Mouse (Mus musculus) limb, embryonic 15.5 days (tissue): ENCODE data around the gene Prl7c1. TPM values are rescaled to one million over a fixed set of nuclear protein-coding genes. Genes with fewer than 3 reads are reported as not detected.
"Not testable (repeated sequence)": the region's sequence is repeated elsewhere in the genome, so short reads cannot be mapped to it uniquely, and the experiment has no call there.

Experiments
- ATAC-seq: fragments of 200-750 bp; cut with Nextera tagmentation; 2 replicates; pipeline ENCODE4 v1.8.0; 2017; ENCODE audit warnings: low read depth, moderate TSS enrichment; ENCODE audit not compliant: insufficient number of reproducible peaks, low FRiP score, low TSS enrichment
- H3K27ac ChIP-seq: fragments of 300-500 bp; sonication (generic); 2 replicates; pipeline ENCODE4 v1.5.1; 2015; ENCODE audit warnings: moderate library complexity, mild to moderate bottlenecking, inconsistent platforms
- H3K27me3 ChIP-seq: fragments of 300-500 bp; sonication (generic); 2 replicates; pipeline ENCODE4 v1.6.1; 2015; ENCODE audit warnings: inconsistent platforms
- H3K36me3 ChIP-seq: fragments of 300-500 bp; sonication (generic); 2 replicates; pipeline ENCODE4 v1.6.1; 2015; ENCODE audit warnings: inconsistent platforms
- H3K4me1 ChIP-seq: fragments of 300-500 bp; sonication (generic); 2 replicates; pipeline ENCODE4 v1.6.1; 2015; ENCODE audit warnings: inconsistent platforms
- H3K4me2 ChIP-seq: fragments of 300-500 bp; sonication (generic); 2 replicates; pipeline ENCODE4 v1.6.1; 2015; ENCODE audit warnings: mild to moderate bottlenecking, inconsistent platforms
- H3K4me3 ChIP-seq: fragments of 300-500 bp; sonication (generic); 2 replicates; pipeline ENCODE4 v1.5.1; 2015; ENCODE audit warnings: mild to moderate bottlenecking, inconsistent platforms
- H3K9ac ChIP-seq: fragments of 300-500 bp; sonication (generic); 2 replicates; pipeline ENCODE4 v1.6.1; 2015; ENCODE audit warnings: inconsistent platforms
- H3K9me3 ChIP-seq: fragments of 300-500 bp; sonication (generic); 2 replicates; pipeline ENCODE4 v1.6.1; 2016; ENCODE audit warnings: inconsistent platforms
- WGBS: fragments of 180-500 bp; shearing (Covaris S2); methylation state at CpG from one replicate; pipeline ENCODE4 v1.1.7; 2015; 5-methylcytosine and 5-hydroxymethylcytosine counted together
- polyA plus RNA-seq: library from polyadenylated mRNA; unstranded; fragments of >200 nt; fragmentation: Nextera tagmentation; extraction: Ambion mirVana; gene quantifications from 2 replicates; pipeline ENCODE4 v1.2.1, GENCODE M21; 2015

Gene Prl7c1
- not detected in 2 replicates for polyA plus RNA-seq

GRCm38 (mm10) chr13:27780704-27781103, at the start of gene Prl7c1:
Gene Prl7c1 (minus strand): TSS chr13:27780804.
- not testable (repeated sequence) for H3K4me3 ChIP-seq, H3K4me2 ChIP-seq, H3K27ac ChIP-seq, ATAC-seq, H3K36me3 ChIP-seq, H3K27me3 ChIP-seq, H3K4me1 ChIP-seq, H3K9ac ChIP-seq, H3K9me3 ChIP-seq
- 80% methylated on average over 3 of the region's 3 CpGs for WGBS

- Histone ChIP-seq H3K9me3 (no peaks in the 10 kb centered on the region), H3K4me3 (no peak overlapping the region), H3K27me3 (no peaks in the 10 kb centered on the region), H3K9ac (no peak overlapping the region), H3K4me2 (no peak overlapping the region), H3K4me1 (no peaks in the 10 kb centered on the region), H3K36me3 (no peaks in the 10 kb centered on the region), H3K27ac (no peak overlapping the region)
- ATAC-seq: no peak
- 64% methylated on average over 1 of the region's 1 CpGs for WGBS
These were observed 22.2 kb upstream of the Prl7c1 start for GRCm38 (mm10) chr13:27802765-27803164.

- no peak for ATAC-seq
- Histone ChIP-seq H3K4me1 (no peaks in the 10 kb centered on the region), H3K9me3 (no peaks in the 10 kb centered on the region), H3K27ac (no peak within 1 kb of the TSS), H3K4me2 (no peak within 1 kb of the TSS), H3K9ac (no peak within 1 kb of the TSS), H3K4me3 (no peak within 1 kb of the TSS), H3K27me3 (no peaks in the 10 kb centered on the region), H3K36me3 (no peaks in the 10 kb centered on the region)
- 77% methylated on average over 1 of the region's 1 CpGs for WGBS
These were observed 20.8 kb upstream of the Prl7c1 start, which contains the start of gene Prl2a1 for GRCm38 (mm10) chr13:27801354-27801753. Gene Prl2a1 (plus strand): TSS chr13:27801654.

- H3K4me3 ChIP-seq: no peak overlapping the region
- no peaks in the 10 kb centered on the region for H3K4me1 ChIP-seq
- H3K9me3 ChIP-seq: no peaks in the 10 kb centered on the region
- no peak overlapping the region for H3K4me2 ChIP-seq
- 86% methylated on average over 4 of the region's 4 CpGs for WGBS
- no peak overlapping the region for H3K9ac ChIP-seq
- no peak for ATAC-seq
- no peaks in the 10 kb centered on the region for H3K36me3 ChIP-seq
- H3K27ac ChIP-seq: no peak overlapping the region
- no peaks in the 10 kb centered on the region for H3K27me3 ChIP-seq
These were observed 18.7 kb upstream of the Prl7c1 start for GRCm38 (mm10) chr13:27799303-27799702.

GRCm38 (mm10) chr13:27734512-27735186, 46.0 kb downstream of the Prl7c1 start:
- no peaks in the 10 kb centered on the region for H3K36me3 ChIP-seq
- H3K9ac ChIP-seq: no peak overlapping the region
- 86% methylated on average over 10 of the region's 10 CpGs for WGBS
- no peaks in the 10 kb centered on the region for H3K9me3 ChIP-seq
- no peaks in the 10 kb centered on the region for H3K27me3 ChIP-seq
- H3K27ac ChIP-seq: no peak overlapping the region
- no peaks in the 10 kb centered on the region for H3K4me1 ChIP-seq
- H3K4me3 ChIP-seq: no peak overlapping the region
- no peak for ATAC-seq
- H3K4me2 ChIP-seq: no peak overlapping the region

GRCm38 (mm10) chr13:27730286-27730959, 50.2 kb downstream of the Prl7c1 start:
- not testable (repeated sequence) for H3K4me3 ChIP-seq, H3K36me3 ChIP-seq, ATAC-seq, H3K9ac ChIP-seq, H3K9me3 ChIP-seq, H3K27ac ChIP-seq, H3K27me3 ChIP-seq, H3K4me2 ChIP-seq, H3K4me1 ChIP-seq
- 80% methylated on average over 5 of the region's 5 CpGs for WGBS

GRCm38 (mm10) chr13:27725057-27725456, 55.5 kb downstream of the Prl7c1 start:
- not testable (repeated sequence) for H3K9ac ChIP-seq, H3K4me3 ChIP-seq, H3K36me3 ChIP-seq, H3K4me2 ChIP-seq, H3K4me1 ChIP-seq, ATAC-seq, H3K9me3 ChIP-seq, H3K27me3 ChIP-seq, H3K27ac ChIP-seq
- 80% methylated on average over 3 of the region's 3 CpGs for WGBS

Other genes starting within 250 kb of the Prl7c1 start
- gene Prl8a9, start 216.2 kb downstream of the Prl7c1 start, polyA plus RNA-seq: not detected in 2 replicates
- gene Prl8a1, start 198.6 kb downstream of the Prl7c1 start, polyA plus RNA-seq: not detected in 2 replicates
- not detected in 2 replicates for gene Prl7b1, start 170.2 kb downstream of the Prl7c1 start, polyA plus RNA-seq
- gene Prl7a1, start 138.3 kb downstream of the Prl7c1 start, polyA plus RNA-seq: not detected in 2 replicates
- gene Prl7a2, start 112.8 kb downstream of the Prl7c1 start, polyA plus RNA-seq: not detected in 2 replicates
- gene Prl7d1, start 64.1 kb downstream of the Prl7c1 start, polyA plus RNA-seq: not detected in 2 replicates
- not detected in 2 replicates for gene Prl2a1, start 20.9 kb upstream of the Prl7c1 start, polyA plus RNA-seq
- not detected in 2 replicates for gene Prl2c1, start 68.5 kb upstream of the Prl7c1 start, polyA plus RNA-seq
- not detected in 2 replicates for gene Prl4a1, start 235.4 kb upstream of the Prl7c1 start, polyA plus RNA-seq